Mouse (Mus musculus) bone marrow macrophage, adult 2 months (primary cell): Measurements from ENCODE around the gene Lmbr1.

ENCODE experiments used
- CTCF ChIP-seq: IDR thresholded peaks from 2 replicates; pipeline ENCODE4 v1.5.1; 2012; ENCODE audit warnings: low read depth, mild to moderate bottlenecking, low read length, moderate library complexity
- POLR2A ChIP-seq: IDR thresholded peaks from 2 replicates; pipeline ENCODE4 v1.6.1; 2012; ENCODE audit warnings: mild to moderate bottlenecking, low read depth, low read length, borderline replicate concordance

GRCm38 (mm10) chr5:29253876-29254275 lies 124.3 kb downstream of the Lmbr1 start:
- no peak for TF ChIP-seq POLR2A
- TF ChIP-seq CTCF = no peak
